Mouse (Mus musculus) limb, embryonic 12.5 days (tissue): ENCODE measurements around the gene Pold1. TPM values are rescaled to one million over a fixed set of nuclear protein-coding genes. Genes with fewer than 3 reads are reported as not detected.

Experiments used
- ATAC-seq: fragments of 200-750 bp; cut with Nextera tagmentation; 2 replicates; pipeline ENCODE4 v1.8.0; 2017; ENCODE audit warnings: low read depth, moderate TSS enrichment; ENCODE audit not compliant: insufficient number of reproducible peaks, insufficient read depth, low FRiP score, low TSS enrichment
- H3K27ac ChIP-seq: fragments of 300-500 bp; sonication (generic); 2 replicates; pipeline ENCODE4 v1.5.1; 2016; ENCODE audit warnings: mild to moderate bottlenecking, moderate library complexity
- H3K27me3 ChIP-seq: fragments of 300-500 bp; sonication (generic); 2 replicates; pipeline ENCODE4 v1.6.1; 2016; ENCODE audit warnings: mild to moderate bottlenecking, moderate library complexity
- H3K36me3 ChIP-seq: fragments of 300-500 bp; sonication (generic); 2 replicates; pipeline ENCODE4 v1.6.1; 2016; ENCODE audit warnings: mild to moderate bottlenecking, moderate library complexity
- H3K4me1 ChIP-seq: fragments of 300-500 bp; sonication (generic); replicated peaks from 2 replicates; pipeline ENCODE4 v1.6.1; 2016
- H3K4me2 ChIP-seq: fragments of 300-500 bp; sonication (generic); 2 replicates; pipeline ENCODE4 v1.6.1; 2016; ENCODE audit warnings: mild to moderate bottlenecking, moderate library complexity
- H3K4me3 ChIP-seq: fragments of 300-500 bp; sonication (generic); replicated peaks from 2 replicates; pipeline ENCODE4 v1.5.1; 2016; ENCODE audit warnings: mild to moderate bottlenecking
- H3K9ac ChIP-seq: fragments of 300-500 bp; sonication (generic); replicated peaks from 2 replicates; pipeline ENCODE4 v1.6.1; 2016; ENCODE audit warnings: mild to moderate bottlenecking, moderate library complexity
- H3K9me3 ChIP-seq: fragments of 300-500 bp; sonication (generic); 2 replicates; pipeline ENCODE4 v1.6.1; 2016; ENCODE audit warnings: mild to moderate bottlenecking, moderate library complexity
- WGBS: fragments of 180-500 bp; shearing (Covaris S2); methylation state at CpG from one replicate; pipeline ENCODE4 v1.1.7; 2016; 5-methylcytosine and 5-hydroxymethylcytosine counted together
- polyA plus RNA-seq: library from polyadenylated mRNA; unstranded; fragments of >200 nt; fragmentation: Nextera tagmentation; extraction: Ambion mirVana; gene quantifications from 2 replicates; pipeline ENCODE4 v1.2.1, GENCODE M21; 2016

The Pold1 gene
- polyA plus RNA-seq, 1 experiment from 2014 or later: 132 TPM

DNA sequence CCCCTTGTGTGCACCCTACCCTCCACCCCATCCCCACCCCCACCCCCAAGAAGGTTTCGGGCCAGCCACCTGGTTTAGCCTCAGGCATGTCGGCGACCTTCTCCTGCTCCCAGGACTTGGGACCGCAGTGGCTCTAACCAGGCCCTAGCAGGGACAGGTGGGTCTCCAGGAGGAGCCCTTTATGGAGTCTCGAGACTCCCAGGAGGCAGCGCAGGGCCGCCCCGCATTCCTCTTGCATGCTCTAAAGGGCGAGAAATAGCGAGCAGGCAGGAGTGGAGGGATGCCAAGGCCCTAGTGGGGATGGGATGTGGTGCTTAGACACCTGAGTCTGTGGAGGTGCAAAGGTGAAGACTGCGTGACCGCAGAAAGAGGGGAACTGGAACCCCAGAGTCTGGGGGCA is 24.1 kb downstream of the Pold1 start, which contains the start of gene Mybpc2:
Gene Mybpc2, minus strand, starts transcription at position 155 of the 400 bp plus-strand sequence.
- Histone ChIP-seq H3K27me3 (peaks cover 93% of the 10 kb centered on the region), H3K27ac (no peak within 1 kb of the TSS), H3K4me2 (peak within 1 kb of the TSS; percentile 26), H3K4me3 (no peak within 1 kb of the TSS), H3K9me3 (no peaks in the 10 kb centered on the region), H3K9ac (no peak within 1 kb of the TSS), H3K36me3 (no peaks in the 10 kb centered on the region), H3K4me1 (peaks cover 10% of the 10 kb centered on the region)
- no peak for ATAC-seq
- 22% methylated on average over 12 of the region's 12 CpGs for WGBS

DNA sequence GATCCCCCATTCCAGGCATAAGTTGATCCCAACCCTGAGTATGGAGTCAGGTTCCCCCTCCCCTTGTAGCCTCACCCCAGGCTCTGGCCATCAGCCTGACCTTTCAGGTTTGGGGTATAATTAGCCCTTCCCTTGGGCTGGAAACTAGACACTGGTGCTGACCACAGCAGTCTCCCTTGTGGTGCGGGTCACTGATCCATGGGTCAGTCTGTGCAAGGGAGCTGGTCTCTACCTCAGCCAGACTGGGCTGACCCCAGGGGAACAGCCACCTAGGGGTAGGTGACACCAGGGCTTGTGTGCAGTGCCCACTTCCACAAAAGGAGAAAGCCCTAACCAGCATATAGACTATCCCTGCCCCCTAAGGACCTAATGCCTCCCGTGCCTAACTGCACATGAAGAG is 25.6 kb downstream of the Pold1 start:
- no peak for ATAC-seq
- Histone ChIP-seq H3K36me3 (no peaks in the 10 kb centered on the region), H3K4me1 (peaks cover 10% of the 10 kb centered on the region), H3K9me3 (no peaks in the 10 kb centered on the region), H3K4me3 (no peak overlapping the region), H3K27me3 (peaks cover 85% of the 10 kb centered on the region), H3K4me2 (no peak overlapping the region), H3K9ac (no peak overlapping the region), H3K27ac (no peak overlapping the region)
- 60% methylated on average over 2 of the region's 2 CpGs for WGBS

GRCm38 (mm10) chr7:44521710-44522109 is 26.9 kb downstream of the Pold1 start:
- WGBS: 4% methylated on average over 20 of the region's 20 CpGs
- ATAC-seq: peak; percentile 19; the same call in 1 of the 2 replicates
- no peaks in the 10 kb centered on the region for H3K36me3 ChIP-seq
- H3K27ac ChIP-seq: no peak overlapping the region
- H3K9me3 ChIP-seq: no peaks in the 10 kb centered on the region
- H3K4me3 ChIP-seq: no peak overlapping the region; the same call in 1 of the 2 replicates
- H3K27me3 ChIP-seq: peaks cover 71% of the 10 kb centered on the region
- H3K4me2 ChIP-seq: peak overlapping the region; percentile 41
- 0 out of 2 replicates have a peak overlapping the region, but pooled peaks have one; percentile 45 for H3K9ac ChIP-seq
- peaks cover 10% of the 10 kb centered on the region for H3K4me1 ChIP-seq

DNA sequence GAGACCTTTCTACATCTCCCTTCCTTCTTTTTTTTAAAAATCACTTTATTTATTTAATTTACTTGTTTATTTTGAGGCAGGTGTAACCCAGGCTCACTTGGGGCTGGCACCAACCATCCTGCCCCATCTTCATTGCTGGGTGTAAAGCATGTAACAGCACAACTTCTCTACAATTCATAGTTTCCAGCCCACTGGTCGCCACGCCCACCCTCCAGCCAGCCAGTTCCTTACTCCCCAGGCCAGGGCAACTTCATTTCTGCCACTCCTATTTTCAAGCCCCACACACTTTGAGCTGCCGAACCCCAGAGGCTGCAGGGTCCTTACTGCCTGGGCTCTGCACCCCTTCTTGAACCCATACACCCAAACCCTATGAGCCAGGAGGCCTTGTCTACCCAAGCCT is 27.7 kb downstream of the Pold1 start:
- H3K27me3 ChIP-seq: peaks cover 71% of the 10 kb centered on the region
- no peaks in the 10 kb centered on the region for H3K36me3 ChIP-seq
- no peak overlapping the region for H3K27ac ChIP-seq
- ATAC-seq: no peak
- no peak overlapping the region for H3K4me3 ChIP-seq
- no peak overlapping the region for H3K4me2 ChIP-seq
- H3K9me3 ChIP-seq: no peaks in the 10 kb centered on the region
- 63% methylated on average over 3 of the region's 3 CpGs for WGBS
- H3K9ac ChIP-seq: no peak overlapping the region
- peaks cover 10% of the 10 kb centered on the region for H3K4me1 ChIP-seq

GRCm38 (mm10) chr7:44519240-44519913 is 29.3 kb downstream of the Pold1 start:
- Histone ChIP-seq H3K36me3 (no peaks in the 10 kb centered on the region), H3K9me3 (no peaks in the 10 kb centered on the region), H3K27ac (no peak overlapping the region), H3K9ac (no peak overlapping the region), H3K27me3 (peaks cover 68% of the 10 kb centered on the region), H3K4me3 (no peak overlapping the region), H3K4me1 (0 out of 2 replicates have a peak, but pooled peaks cover 4% of the 10 kb centered on the region), H3K4me2 (no peak overlapping the region)
- ATAC-seq: no peak
- 67% methylated on average over 9 of the region's 9 CpGs for WGBS

- no peak overlapping the region for H3K4me3 ChIP-seq
- H3K9me3 ChIP-seq: peaks cover 6% of the 10 kb centered on the region; the same call in 1 of the 2 replicates
- no peak overlapping the region for H3K27ac ChIP-seq
- H3K4me1 ChIP-seq: no peaks in the 10 kb centered on the region
- H3K27me3 ChIP-seq: peaks cover 45% of the 10 kb centered on the region
- no peak overlapping the region for H3K4me2 ChIP-seq
- H3K36me3 ChIP-seq: no peaks in the 10 kb centered on the region
- no peak overlapping the region for H3K9ac ChIP-seq
- no peak for ATAC-seq
These were observed 41.2 kb downstream of the Pold1 start for GRCm38 (mm10) chr7:44507491-44507890.

GRCm38 (mm10) chr7:44501563-44502115 is 47.0 kb downstream of the Pold1 start:
- peaks cover 16% of the 10 kb centered on the region for H3K27me3 ChIP-seq
- H3K4me3 ChIP-seq: no peak overlapping the region
- 40% methylated on average over 5 of the region's 5 CpGs for WGBS
- no peak for ATAC-seq
- peaks cover 4% of the 10 kb centered on the region; the same call in 1 of the 2 replicates for H3K36me3 ChIP-seq
- no peak overlapping the region for H3K27ac ChIP-seq
- H3K9me3 ChIP-seq: peaks cover 5% of the 10 kb centered on the region; the same call in 1 of the 2 replicates
- no peak overlapping the region for H3K9ac ChIP-seq
- H3K4me2 ChIP-seq: no peak overlapping the region
- H3K4me1 ChIP-seq: peaks cover 5% of the 10 kb centered on the region; the same call in 1 of the 2 replicates

GRCm38 (mm10) chr7:44500046-44500445 is 48.6 kb downstream of the Pold1 start:
- H3K9me3 ChIP-seq: peaks cover 5% of the 10 kb centered on the region; the same call in 1 of the 2 replicates
- 55% methylated on average over 20 of the region's 20 CpGs for WGBS
- no peak overlapping the region for H3K9ac ChIP-seq
- H3K4me3 ChIP-seq: no peak overlapping the region
- H3K36me3 ChIP-seq: peaks cover 4% of the 10 kb centered on the region; the same call in 1 of the 2 replicates
- no peak overlapping the region for H3K27ac ChIP-seq
- H3K4me1 ChIP-seq: peaks cover 13% of the 10 kb centered on the region
- peaks cover 16% of the 10 kb centered on the region for H3K27me3 ChIP-seq
- ATAC-seq: no peak
- H3K4me2 ChIP-seq: no peak overlapping the region

DNA sequence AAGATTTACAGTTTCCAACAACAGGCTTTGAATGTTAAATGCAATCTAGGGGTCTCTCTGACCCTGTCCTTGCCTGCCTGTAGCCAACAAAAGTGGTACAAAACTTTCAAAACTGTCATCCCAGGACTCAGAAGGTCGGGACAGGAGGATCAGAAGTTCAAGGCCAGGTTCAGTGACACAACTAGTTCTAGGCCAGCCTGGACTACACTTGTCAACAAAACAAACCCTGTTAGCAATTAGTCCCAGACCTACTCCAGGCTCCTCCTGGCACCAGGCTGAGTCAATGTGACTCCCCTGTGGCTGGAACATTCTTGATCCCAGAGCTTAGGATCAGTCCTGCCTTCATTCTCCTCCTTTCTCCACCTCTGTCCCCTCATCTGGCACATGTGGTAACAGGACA is 49.7 kb downstream of the Pold1 start:
- Histone ChIP-seq H3K4me3 (no peak overlapping the region), H3K27ac (no peak overlapping the region), H3K36me3 (peaks cover 13% of the 10 kb centered on the region), H3K4me1 (peaks cover 20% of the 10 kb centered on the region), H3K27me3 (peaks cover 16% of the 10 kb centered on the region), H3K9me3 (no peaks in the 10 kb centered on the region), H3K9ac (no peak overlapping the region), H3K4me2 (no peak overlapping the region)
- 74% methylated on average over 1 of the region's 1 CpGs for WGBS
- ATAC-seq: no peak

DNA sequence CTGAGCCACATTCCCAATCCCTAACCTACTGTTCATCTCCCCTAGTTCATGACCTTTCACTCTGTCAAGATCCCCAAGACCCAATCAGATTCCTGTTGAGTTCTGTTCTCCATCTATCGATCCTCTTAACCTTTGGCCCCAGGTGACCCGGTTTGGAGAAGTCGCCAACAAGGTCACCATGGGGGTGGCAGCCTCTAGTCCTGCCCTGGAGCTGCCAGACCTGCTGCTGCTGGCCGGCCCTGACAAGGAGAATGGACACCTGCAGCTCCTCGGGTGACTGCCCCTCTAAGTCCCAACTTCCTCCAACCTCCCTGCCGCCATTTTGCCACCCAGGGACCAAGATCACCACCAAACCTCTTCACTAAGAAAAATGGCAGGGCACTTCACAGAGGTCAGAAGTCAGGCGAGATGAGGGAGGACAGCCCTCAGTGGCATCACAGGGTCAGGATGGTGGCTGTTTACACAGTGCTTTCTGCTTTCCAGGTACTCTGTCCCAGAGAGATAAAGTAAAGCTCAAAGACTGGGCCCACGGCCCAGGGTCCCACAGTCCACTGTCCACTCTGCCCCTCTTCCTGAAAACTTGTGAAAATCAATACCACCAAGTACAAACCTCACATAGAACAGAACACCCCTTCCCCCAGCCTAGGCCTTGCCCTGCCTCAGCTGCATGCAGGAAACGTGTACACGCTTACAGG is 51.1 kb downstream of the Pold1 start:
- Histone ChIP-seq H3K36me3 (peaks cover 27% of the 10 kb centered on the region), H3K9me3 (no peaks in the 10 kb centered on the region), H3K27me3 (peaks cover 16% of the 10 kb centered on the region), H3K27ac (peak overlapping the region; percentile 96; the same call in 1 of the 2 replicates), H3K9ac (no peak overlapping the region), H3K4me1 (peaks cover 20% of the 10 kb centered on the region), H3K4me2 (peak overlapping the region; percentile 76), H3K4me3 (peak overlapping the region; percentile 70)
- WGBS: 84% methylated on average over 10 of the region's 10 CpGs
- ATAC-seq: no peak

- Histone ChIP-seq H3K36me3 (peaks cover 35% of the 10 kb centered on the region), H3K27ac (peak overlapping the region; percentile 96), H3K4me2 (peak overlapping the region; percentile 76), H3K9me3 (no peaks in the 10 kb centered on the region), H3K9ac (peak overlapping the region; percentile 78), H3K4me3 (peak overlapping the region; percentile 70), H3K27me3 (peaks cover 16% of the 10 kb centered on the region), H3K4me1 (peaks cover 20% of the 10 kb centered on the region)
- ATAC-seq: no peak
- WGBS: under 1% methylated on average over 25 of the region's 26 CpGs
These were observed 51.9 kb downstream of the Pold1 start for GRCm38 (mm10) chr7:44496771-44497109.
